Mouse (Mus musculus): ENCODE measurements around the gene Atp2b2.

The Atp2b2 gene

GRCm38 (mm10) chr6:113889180-113889579, 153.2 kb downstream of the Atp2b2 start:
- no peak for DNase-seq (ENCODE audit: low spot score)

- DNase-seq (ENCODE audit: low spot score) = no peak
Measured at GRCm38 (mm10) chr6:113886886-113887285, 155.5 kb downstream of the Atp2b2 start.

- no peak for DNase-seq (ENCODE audit: low spot score)
Measured at GRCm38 (mm10) chr6:113884806-113885205, 157.6 kb downstream of the Atp2b2 start.

DNA sequence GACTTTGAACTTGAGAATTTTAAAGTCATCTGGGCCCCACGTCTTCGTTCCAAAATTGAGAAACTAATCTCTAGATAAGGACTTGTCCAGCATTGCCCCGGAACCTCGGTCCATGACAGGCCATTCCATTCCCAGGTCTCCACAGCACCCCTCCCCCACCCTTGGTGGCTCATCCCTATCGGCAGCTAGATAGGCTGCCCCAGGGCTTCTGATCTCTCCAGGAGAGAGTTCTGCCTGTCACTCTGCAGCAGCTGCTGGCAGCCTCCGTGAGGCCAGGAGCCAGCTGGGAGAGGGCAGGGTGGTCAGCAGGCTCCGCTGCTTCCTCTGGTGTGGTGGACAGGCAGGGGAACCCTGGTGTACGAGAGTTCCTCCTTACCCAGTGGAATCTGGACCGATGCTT, 159.2 kb downstream of the Atp2b2 start:
- DNase-seq (ENCODE audit: low spot score) = no peak

- DNase-seq (ENCODE audit: low spot score) = no peak
Measured at GRCm38 (mm10) chr6:113882396-113882795, 160.0 kb downstream of the Atp2b2 start.

DNA sequence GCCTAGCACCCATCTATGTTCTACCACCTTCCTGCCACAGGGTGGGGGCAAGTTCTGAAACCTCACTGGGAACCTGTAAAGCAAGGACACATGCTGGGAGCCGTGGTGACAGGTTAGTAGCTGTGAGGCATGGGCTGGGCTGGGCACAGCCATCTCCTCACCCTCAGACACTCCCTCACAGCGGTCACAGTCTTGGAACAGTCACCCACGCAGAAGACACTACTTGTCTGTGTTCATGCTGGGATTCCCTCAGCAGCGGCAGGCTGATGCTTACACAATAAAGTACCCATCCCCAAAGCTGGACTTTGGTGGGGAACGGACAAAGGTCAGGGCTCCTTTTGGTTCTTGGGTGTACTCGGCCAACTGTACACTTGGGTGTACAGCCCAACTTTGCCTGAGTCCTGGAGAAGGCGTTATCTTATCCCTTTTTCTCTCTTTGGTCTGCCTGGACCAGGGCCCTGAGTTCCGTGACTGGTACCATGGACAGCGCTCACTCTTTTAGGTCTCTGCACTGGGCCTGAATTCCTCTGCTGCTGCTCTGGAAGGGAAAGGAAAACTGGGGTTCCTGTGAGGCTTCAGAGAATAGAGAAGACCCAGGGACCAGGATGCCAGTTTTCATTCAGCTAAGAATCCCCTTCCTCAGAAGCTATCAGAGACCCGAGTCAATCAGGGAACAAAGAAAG, 160.7 kb downstream of the Atp2b2 start:
- DNase-seq (ENCODE audit: low spot score) = no peak

GRCm38 (mm10) chr6:113879366-113879765, 163.0 kb downstream of the Atp2b2 start:
- no peak for DNase-seq (ENCODE audit: low spot score)

- no peak for DNase-seq (ENCODE audit: low spot score)
Measured at GRCm38 (mm10) chr6:113878510-113879128, 163.8 kb downstream of the Atp2b2 start.

- DNase-seq (ENCODE audit: low spot score) = no peak
Measured at GRCm38 (mm10) chr6:113876585-113876984, 165.8 kb downstream of the Atp2b2 start.

DNA sequence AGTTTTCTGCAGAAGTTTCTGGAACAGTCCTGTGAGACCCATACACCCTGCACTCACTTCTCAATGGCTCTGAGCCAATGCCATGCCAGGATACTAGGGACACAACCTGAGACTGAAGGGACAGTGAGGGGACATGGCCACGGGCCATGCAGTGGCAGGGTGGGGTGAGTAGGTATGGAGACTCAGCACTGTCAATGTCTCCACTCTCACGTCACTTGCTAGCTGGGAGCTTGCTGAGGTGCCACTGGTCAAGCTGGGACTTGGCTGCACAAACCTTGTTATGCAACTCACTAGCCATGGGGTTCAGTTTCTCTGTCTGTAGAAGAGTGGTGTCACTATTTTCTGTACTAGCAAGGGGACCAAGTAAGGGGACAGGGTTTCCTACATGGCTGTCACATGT, 167.2 kb downstream of the Atp2b2 start:
- DNase-seq (ENCODE audit: low spot score) = no peak

DNA sequence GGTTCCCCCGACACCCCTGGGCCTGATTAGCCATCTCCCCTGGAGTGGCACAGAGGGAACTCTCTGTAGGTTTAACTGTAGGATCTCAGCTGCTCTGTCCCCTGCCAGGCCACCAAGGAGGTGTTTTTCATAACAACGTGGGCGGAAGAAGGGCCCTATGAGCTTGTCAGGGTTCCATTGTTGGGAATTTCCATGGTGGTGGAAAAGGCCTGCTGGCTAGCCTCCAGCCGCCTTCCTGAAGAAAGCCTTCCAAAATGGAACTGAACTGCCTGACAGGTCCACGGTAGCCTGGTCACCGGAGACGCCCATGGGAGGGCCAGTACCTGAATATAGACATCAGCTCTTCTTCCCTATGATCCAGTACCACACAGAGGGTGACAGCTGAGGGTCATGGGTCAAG, 169.8 kb downstream of the Atp2b2 start:
- DNase-seq (ENCODE audit: low spot score) = no peak

DNA sequence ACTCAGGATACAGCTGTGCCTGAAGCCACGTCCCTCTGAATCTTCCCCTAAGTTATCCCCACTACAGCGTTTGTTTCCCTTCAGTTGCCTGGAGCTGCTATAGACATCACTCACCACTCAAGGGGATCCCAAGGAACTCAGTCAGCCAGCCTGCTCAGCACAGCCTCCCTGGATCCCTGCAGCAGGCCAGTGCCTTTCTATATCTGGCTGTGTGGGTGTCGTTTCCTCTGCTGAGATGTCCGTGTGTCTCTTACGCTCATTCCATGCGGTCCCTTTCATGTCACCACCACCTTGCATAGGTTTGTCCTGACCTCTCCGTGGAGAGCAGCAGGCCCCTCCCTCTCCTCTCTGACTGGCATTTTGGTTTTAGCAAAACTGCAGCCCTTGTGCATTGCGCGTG, 171.6 kb downstream of the Atp2b2 start:
- DNase-seq (ENCODE audit: low spot score) = no peak

DNA sequence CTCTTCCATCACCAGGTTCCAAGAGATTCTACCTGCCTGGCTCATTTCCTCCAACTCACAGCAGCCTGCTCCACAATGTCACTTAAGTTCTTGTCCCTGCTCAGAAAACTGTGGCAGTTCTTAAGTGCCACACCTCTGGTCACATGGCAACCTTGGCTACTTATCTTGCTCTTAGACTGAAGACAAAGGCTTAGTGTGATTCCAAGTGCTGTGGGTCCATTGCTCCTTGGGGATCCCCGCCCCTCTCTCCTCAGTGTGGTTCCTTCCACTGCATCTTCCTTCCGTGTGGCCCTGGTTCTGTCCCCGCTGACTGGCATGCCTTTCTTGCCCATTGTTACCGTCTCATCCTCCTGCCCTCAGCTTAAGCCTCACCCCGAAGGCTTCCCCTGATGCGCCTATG, 173.9 kb downstream of the Atp2b2 start:
- no peak for DNase-seq (ENCODE audit: low spot score)

DNA sequence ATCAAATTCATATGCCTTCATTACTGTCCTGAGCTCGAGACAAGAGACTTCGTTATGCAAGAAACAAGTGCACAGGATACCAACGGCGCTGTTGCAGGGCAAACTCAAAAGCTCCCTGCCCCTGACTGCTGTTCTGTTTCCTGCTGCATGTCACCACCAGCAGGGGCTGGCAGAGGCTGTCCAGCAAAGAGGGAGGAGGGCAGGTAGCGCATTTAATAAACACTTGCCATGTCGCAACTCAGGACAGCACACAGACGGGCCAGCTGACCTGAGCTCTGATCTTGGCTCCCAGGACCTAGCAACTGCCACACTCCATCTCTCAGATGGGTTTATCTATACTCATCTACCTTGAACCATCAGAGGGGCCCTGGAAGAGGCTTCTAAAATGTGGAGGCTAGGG, 176.7 kb downstream of the Atp2b2 start:
- DNase-seq (ENCODE audit: low spot score) = no peak

- no peak for DNase-seq (ENCODE audit: low spot score)
Measured at GRCm38 (mm10) chr6:113864812-113865211, 177.6 kb downstream of the Atp2b2 start.

GRCm38 (mm10) chr6:113862955-113863354, 179.5 kb downstream of the Atp2b2 start:
- no peak for DNase-seq (ENCODE audit: low spot score)

DNA sequence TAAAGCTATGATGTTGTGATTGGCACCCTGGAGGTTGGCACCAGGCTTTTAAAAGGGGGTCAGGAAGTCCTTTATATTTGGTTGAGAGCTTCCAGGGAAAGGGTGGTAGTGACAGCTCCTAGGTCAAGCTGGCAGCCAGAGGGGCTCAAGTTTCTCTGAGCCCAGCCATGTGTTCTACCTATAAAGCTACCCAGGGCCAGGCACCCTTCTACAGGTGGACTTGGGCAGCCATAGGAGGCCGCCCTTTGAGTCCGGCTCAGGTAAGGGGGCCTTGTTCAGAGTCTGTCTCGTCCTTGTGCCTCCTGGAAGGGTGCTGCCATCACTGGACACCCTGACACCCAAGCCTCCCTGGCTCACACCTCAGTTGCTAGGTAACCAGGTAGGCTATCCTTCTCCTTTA, 180.5 kb downstream of the Atp2b2 start:
- DNase-seq (ENCODE audit: low spot score) = no peak

- DNase-seq (ENCODE audit: low spot score) = no peak
Measured at GRCm38 (mm10) chr6:113861375-113861770, 181.0 kb downstream of the Atp2b2 start.

DNA sequence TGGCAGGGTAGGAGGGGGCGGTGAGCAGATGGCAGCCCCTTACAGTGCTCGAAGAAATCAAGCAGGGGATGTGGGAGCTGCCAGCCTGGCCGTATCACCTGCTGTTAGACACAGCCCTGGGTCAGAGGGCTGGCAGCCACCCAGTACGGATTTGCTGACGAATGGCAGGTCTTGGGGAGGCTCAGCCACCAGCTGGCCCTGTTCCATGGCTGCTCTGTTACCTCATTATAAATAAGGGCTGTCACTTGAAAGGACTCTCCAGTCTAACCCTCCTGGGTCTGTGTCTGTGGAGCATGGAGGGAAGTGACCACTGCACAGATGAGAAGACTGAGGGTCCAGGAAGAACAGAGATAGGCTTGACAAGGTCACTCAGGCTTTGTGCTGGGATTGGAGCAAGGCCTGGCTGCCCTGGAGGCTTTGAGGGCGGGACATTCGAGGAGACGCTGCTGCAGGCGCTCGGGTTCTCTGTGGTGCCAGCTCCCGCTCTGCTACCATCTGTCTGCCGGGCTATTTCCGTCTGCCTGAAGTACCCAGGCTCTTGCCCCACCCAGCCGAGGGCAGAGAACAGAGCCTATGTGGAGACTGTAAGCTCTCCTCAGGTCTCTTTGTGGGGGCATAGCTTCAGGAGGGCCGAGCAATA, 181.6 kb downstream of the Atp2b2 start:
- no peak for DNase-seq (ENCODE audit: low spot score)

- DNase-seq (ENCODE audit: low spot score) = no peak
Measured at GRCm38 (mm10) chr6:113860023-113860734, 182.2 kb downstream of the Atp2b2 start.

- no peak for DNase-seq (ENCODE audit: low spot score)
Measured at GRCm38 (mm10) chr6:113858317-113858716, 184.1 kb downstream of the Atp2b2 start.

- no peak for DNase-seq (ENCODE audit: low spot score)
Measured at GRCm38 (mm10) chr6:113857310-113857873, 185.0 kb downstream of the Atp2b2 start.

DNA sequence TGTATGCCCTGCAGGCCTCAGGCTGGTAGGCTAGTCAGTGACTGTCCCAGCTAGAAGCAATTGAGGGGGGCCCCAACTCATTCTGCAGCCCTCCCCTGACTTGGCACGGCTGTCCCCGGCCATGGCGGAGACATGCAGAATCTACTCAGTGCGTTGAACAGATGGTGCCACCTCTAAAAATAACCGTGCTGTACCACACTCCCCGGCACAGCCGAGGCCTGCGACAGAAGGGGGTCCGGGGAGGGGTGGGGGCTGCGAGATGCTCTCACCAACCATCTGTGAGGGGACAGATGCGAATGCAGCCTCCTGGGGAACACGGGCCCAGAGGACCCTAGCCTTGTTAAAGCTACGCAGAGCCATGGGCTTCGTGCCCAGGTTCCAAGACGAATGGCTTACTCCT, 185.6 kb downstream of the Atp2b2 start:
- DNase-seq (ENCODE audit: low spot score) = no peak

All from spleen, adult 12 weeks (tissue).